Mouse (Mus musculus) right cerebral cortex, postnatal 25 days (tissue): ENCODE data around the gene Lin7b.
"Not testable (repeated sequence)": the region's sequence is repeated elsewhere in the genome, so short reads cannot be mapped to it uniquely, and the experiment has no call there.

Source experiments
- DNase-seq: peaks from one replicate; pipeline ENCODE4 v3.0.0; 2022

Lin7b gene

GRCm38 (mm10) chr7:45370475-45371311 lies at the start of gene Lin7b:
Gene Lin7b (minus strand): TSS chr7:45370583.
- peak; percentile 91 for DNase-seq

GRCm38 (mm10) chr7:45417962-45418492 lies 47.6 kb upstream of the Lin7b start:
- DNase-seq = no peak

DNA sequence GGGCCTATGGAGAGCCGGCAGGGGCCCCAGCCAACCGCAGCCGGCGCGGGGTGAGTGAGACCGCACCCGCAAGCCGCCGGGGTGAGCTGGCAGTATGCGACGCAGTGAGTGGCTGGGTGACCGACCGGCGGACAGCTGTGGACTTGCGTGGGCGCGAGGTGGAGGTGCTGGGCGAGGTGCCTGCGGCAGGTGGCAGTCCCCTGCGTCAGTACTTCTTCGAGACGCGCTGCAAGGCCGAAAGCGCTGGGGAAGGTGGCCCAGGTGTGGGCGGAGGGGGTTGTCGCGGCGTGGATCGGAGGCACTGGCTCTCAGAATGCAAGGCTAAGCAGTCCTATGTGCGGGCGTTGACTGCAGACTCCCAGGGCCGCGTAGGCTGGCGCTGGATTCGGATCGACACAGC lies 45.3 kb upstream of the Lin7b start:
- peak; percentile 45 for DNase-seq

GRCm38 (mm10) chr7:45414740-45415224 lies 44.4 kb upstream of the Lin7b start:
- no peak for DNase-seq

- no peak for DNase-seq
Measured at GRCm38 (mm10) chr7:45413864-45414739, 43.7 kb upstream of the Lin7b start.

- DNase-seq = no peak
Measured at GRCm38 (mm10) chr7:45413113-45413863, 42.9 kb upstream of the Lin7b start, which contains the start of gene Ntf5. Gene Ntf5 (plus strand): TSS chr7:45413695.

DNA sequence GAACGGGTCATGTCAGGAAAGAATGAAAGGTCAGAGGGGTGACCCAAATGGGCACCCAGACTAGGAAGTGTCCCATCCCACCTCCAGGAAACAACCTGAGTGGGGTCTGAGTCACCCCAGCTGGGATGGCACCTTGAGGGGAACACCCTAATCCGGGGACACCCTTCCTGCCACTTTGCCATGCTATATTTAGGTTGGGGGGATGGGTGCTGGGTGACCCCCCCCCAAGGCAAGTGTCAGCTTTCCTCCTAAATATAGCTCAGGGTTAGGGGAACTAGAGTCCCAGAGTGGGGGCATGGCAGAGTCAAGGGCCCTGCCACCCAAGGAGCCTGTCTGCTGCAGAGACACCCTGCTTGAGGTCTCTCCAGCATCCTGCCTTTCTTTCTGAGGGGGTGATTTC lies 42.0 kb upstream of the Lin7b start:
- DNase-seq = no peak

DNA sequence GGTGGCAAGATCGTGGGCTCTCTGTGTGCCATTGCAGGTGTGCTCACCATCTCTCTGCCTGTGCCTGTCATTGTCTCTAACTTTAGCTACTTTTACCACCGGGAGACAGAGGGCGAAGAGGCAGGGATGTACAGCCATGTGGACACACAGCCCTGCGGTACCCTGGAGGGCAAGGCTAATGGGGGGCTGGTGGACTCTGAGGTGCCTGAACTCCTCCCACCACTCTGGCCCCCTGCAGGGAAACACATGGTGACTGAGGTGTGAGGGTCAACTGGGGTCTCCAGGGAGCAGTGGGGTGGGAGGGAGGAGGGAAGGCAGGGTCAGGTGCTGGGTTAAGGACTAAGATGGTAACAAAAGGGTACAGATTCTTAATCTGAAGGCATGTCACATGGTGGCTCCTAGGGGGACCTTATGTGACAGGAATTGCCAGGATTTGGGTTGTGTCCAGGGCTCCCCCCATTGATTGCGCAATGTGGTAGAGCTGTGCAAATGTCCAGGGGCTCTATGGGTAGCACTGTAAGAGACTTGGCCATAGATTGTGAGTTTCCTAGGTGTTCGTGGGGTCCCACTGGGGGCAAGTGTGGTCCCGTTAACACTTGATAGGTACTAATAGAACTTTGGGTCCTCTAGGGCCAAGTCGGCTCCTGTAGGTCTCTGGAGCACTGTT lies 39.2 kb upstream of the Lin7b start:
- DNase-seq = no peak

DNA sequence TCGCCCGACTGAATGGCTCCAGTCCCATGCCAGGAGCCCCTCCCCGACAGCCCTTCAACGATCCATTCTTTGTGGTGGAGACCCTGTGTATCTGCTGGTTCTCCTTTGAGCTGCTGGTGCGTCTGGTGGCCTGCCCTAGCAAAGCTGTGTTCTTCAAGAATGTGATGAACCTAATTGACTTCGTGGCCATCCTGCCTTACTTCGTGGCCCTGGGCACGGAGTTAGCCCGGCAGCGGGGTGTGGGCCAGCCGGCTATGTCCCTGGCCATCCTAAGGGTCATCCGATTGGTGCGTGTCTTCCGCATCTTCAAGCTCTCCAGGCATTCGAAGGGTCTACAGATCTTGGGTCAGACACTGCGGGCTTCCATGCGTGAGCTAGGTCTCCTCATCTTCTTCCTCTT lies 38.6 kb upstream of the Lin7b start:
- DNase-seq = no peak

DNA sequence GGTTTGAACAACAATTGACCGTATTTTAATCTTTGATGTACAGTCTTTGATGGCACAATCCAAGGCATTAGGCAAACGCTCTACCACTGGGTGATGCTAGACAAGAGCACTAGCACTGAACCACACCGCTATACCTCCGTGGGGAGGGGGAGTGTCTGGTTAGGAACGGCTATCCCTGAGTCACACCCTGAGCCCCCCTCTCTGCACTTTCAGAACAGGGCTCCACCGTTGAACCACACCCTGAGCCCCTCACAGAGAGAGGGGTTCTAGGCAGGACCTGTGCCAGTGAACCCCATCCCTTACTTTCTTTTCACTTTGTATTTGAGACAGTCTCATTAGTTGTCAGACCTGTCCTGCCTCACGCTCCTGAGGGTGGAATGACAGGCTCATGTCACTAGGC lies 38.0 kb upstream of the Lin7b start:
- DNase-seq = no peak

GRCm38 (mm10) chr7:45407836-45408235 lies 37.5 kb upstream of the Lin7b start:
- no peak for DNase-seq

- no peak for DNase-seq
Measured at GRCm38 (mm10) chr7:45406157-45407156, 36.1 kb upstream of the Lin7b start.

DNA sequence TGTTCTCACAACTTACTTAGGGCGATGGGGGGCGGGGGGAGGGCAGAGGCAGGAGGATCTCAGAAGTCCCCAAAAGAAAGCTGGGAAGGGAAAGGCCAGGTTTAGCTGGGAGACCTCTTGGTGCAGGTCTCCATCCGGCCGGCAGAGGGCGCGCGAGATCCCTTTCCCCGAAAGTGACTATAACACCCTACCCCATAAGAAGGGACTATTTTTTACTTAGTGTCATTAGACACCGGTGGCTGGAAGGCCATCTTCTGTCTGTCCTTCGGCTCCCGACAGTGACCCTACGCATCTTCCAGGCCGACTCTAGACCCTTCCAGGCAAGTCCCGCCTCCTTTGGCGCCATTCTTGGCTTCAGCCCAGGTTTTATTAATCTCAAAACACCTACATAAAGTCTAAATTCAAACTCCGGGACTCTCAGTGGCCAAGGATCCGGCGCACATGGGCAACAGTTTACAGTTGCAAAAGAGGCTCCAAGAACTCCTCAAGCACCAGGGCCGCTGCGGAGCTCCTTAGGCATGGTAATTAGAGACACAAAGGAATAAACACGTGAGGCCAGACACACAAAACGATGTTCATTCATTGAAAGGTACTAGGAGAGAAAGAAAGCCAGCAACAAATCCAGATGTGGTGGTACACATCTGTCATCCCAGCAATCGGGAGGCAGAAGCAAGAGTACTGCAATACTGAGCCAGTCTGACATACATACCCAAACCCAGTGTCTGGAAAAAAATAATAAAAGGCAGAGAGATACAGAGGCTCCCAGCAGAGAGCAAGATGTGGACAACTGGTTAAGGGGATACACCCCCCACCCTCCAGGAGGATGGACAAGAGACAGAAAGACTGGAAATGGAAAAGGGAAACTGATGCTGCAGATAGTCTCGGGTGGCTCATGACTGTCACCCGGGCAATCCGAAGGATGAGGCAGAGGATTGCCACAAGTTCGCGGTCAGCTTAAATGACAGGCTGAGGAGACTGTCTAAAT lies 35.0 kb upstream of the Lin7b start, which contains the start of gene Kcna7:
TSS of gene Kcna7 (plus strand) at position 563 of the 985 bp plus-strand sequence.
- DNase-seq = peak; percentile 69

GRCm38 (mm10) chr7:45403532-45404261 lies 33.3 kb upstream of the Lin7b start:
- DNase-seq = no peak

DNA sequence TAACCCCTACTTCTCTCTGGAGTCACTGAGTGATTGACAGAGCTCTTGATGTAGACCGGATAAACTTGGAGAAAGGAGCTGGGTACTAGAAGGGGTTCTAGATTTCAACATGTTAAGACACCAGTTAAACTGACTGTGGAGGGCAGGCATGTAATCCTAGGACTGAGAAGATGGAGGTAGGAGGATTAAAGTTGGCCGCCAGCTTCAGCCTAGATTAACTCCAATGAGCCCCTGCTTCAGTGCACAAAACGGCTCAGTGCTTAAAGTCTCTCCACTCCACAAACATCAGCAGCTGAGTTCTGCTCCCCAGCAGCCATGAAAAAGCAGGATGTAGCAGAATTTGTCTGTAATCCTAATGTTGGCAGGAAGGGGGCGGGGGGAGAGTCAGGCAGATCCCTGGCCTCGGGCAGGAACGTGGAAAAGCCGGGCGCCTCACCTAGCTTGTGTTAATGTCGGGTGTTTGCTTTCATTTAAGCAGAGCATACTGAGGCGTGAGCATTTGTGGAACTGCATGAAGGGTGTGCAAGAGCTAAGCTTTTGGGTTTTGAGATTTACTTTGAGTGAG lies 31.2 kb upstream of the Lin7b start:
- no peak for DNase-seq

DNA sequence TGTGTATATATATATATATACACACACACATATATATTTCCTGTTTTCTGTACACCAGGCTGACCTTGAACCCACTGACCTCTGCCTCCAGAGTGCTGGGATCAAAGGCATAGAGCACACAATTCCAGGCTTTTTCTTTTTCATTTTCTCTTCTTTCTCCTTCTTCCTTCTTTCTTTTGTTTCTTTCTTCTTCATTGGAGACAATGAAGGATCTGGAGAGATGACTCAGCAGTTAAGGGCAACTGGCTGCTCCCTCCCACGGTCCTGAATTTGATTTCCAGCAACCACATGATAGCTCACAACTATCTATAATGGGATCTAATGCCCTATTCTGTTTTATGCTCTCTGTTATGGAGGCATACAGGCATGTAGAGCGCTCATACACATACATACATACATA lies 26.4 kb upstream of the Lin7b start:
- DNase-seq = no peak

DNA sequence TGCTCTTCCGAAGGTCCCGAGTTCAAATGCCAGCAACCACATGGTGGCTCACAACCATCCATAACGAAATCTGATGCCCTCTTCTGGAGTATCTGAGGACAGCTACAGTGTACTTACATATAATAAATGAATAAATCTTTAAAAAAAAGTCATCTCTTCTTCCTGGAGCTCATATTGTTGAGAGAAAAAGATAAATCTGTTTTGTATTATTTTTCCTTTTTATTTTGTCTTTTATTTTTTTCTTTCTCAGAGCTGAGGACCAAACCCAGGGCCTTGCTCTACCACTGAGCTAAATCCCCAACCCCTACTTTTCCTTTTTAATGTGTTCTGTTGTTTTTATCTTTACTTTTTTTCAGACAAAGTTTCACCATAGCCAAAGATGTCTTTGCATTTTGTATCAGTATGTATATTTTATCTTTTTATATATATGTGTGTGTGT lies 26.0 kb upstream of the Lin7b start:
- not testable (repeated sequence) for DNase-seq
